Mouse (Mus musculus) intestine, postnatal 0 days (tissue): ENCODE results near the gene Tgfb1. TPM values are rescaled to one million over a fixed set of nuclear protein-coding genes. Genes with fewer than 3 reads are reported as not detected.
"Not testable (repeated sequence)": the region's sequence is repeated elsewhere in the genome, so short reads cannot be mapped to it uniquely, and the experiment has no call there.

Source experiments
- ATAC-seq: fragments of 200-750 bp; cut with Nextera tagmentation; 2 replicates; pipeline ENCODE4 v1.8.0; 2017; ENCODE audit warnings: mild to moderate bottlenecking, moderate TSS enrichment, moderate library complexity
- H3K27ac ChIP-seq: fragments of 300-500 bp; sonication (generic); 2 replicates; pipeline ENCODE4 v1.5.1; 2014; ENCODE audit warnings: mild to moderate bottlenecking, low read depth, low read length, moderate library complexity
- H3K27me3 ChIP-seq: fragments of 300-500 bp; sonication (generic); replicated peaks from 2 replicates; pipeline ENCODE4 v1.6.1; 2014; ENCODE audit warnings: low read length, mixed read lengths; ENCODE audit not compliant: control insufficient read depth, insufficient read depth
- H3K36me3 ChIP-seq: fragments of 300-500 bp; sonication (generic); 2 replicates; pipeline ENCODE4 v1.6.1; 2014; ENCODE audit warnings: mild to moderate bottlenecking, moderate library complexity; ENCODE audit not compliant: control insufficient read depth, insufficient read depth
- H3K4me1 ChIP-seq: fragments of 300-500 bp; sonication (generic); replicated peaks from 2 replicates; pipeline ENCODE4 v1.6.1; 2014; ENCODE audit warnings: antibody characterized with exemption, low read length, mixed read lengths; ENCODE audit not compliant: control insufficient read depth, insufficient read depth
- H3K4me2 ChIP-seq: fragments of 300-500 bp; sonication (generic); replicated peaks from 2 replicates; pipeline ENCODE4 v1.6.1; 2014; ENCODE audit warnings: low read depth, mild to moderate bottlenecking, moderate library complexity
- H3K4me3 ChIP-seq: fragments of 300-500 bp; sonication (generic); 2 replicates; pipeline ENCODE4 v1.5.1; 2014; ENCODE audit warnings: low read depth, low read length
- H3K9ac ChIP-seq: fragments of 300-500 bp; sonication (generic); 2 replicates; pipeline ENCODE4 v1.6.1; 2014; ENCODE audit warnings: mild to moderate bottlenecking, low read depth, low read length
- H3K9me3 ChIP-seq: fragments of 300-500 bp; sonication (generic); 2 replicates; pipeline ENCODE4 v1.6.1; 2016; ENCODE audit warnings: mixed run types; ENCODE audit not compliant: control insufficient read depth
- CTCF ChIP-seq: sonication (generic); IDR thresholded peaks from 2 replicates; pipeline ENCODE4 v1.5.1; 2016; ENCODE audit warnings: low read depth, mild to moderate bottlenecking, control low read depth, antibody characterized with exemption, moderate library complexity
- WGBS: fragments of 180-500 bp; shearing (Covaris S2); extraction: QIAGEN DNeasy Blood & Tissue Kit; methylation state at CpG from one replicate; pipeline ENCODE4 v1.1.7; 2014; 5-methylcytosine and 5-hydroxymethylcytosine counted together
- polyA plus RNA-seq: library from polyadenylated mRNA; unstranded; fragments of >200 nt; fragmentation: Nextera tagmentation; extraction: Ambion mirVana; gene quantifications from 2 replicates; pipeline ENCODE4 v1.2.1, GENCODE M21; 2015

Gene Tgfb1
- polyA plus RNA-seq, 1 experiment from 2014 or later: 1.7 TPM

DNA sequence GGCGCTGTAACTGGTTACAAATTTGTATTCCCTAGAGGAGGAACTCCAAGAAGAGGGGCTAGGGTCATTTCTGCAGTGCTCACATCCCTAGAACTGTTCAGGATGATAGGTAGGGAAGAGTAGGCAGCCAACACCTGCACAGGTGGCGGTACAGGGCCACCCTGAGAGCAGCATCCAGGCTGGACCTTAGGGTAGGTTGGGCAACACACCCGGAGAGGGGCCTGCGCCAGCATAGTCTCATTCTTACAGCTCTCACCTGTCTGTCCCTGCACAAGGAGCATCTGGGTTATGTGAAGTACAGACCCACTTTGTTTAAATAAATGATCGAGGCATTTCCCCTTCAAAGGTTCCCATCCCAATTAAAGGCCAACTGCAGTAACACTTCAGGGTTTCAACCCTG, 34.0 kb downstream of the Tgfb1 start:
- Histone ChIP-seq H3K27me3 (no peaks in the 10 kb centered on the region), H3K9ac (no peak overlapping the region), H3K27ac (no peak overlapping the region), H3K4me3 (no peak overlapping the region), H3K9me3 (no peaks in the 10 kb centered on the region), H3K4me2 (no peak overlapping the region), H3K36me3 (peaks cover 56% of the 10 kb centered on the region), H3K4me1 (no peaks in the 10 kb centered on the region; the same call in 1 of the 2 replicates)
- WGBS: 88% methylated on average over 5 of the region's 5 CpGs
- ATAC-seq: no peak
- TF ChIP-seq CTCF: no peak

DNA sequence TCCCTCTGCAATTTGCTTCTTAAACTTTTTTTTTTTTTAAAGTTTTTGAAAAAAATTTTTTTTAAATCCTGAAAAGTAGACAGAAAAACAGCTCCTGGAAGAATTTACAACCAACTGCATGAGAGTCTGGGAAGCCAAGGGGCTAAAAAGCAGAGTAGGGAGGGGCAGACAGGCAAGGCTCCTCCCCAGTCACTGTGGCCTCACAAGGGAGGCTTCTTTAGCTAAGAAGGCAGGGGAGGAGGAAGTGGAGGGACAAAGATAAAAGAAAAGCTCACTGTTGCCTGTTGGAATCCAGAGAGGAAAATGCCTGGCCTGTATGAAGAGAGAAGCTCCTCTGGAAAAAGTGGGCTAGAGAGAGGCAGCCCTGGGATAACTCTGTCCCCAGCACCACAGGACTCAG, 35.0 kb downstream of the Tgfb1 start:
- H3K4me2 ChIP-seq, H3K27me3 ChIP-seq, H3K4me3 ChIP-seq, H3K4me1 ChIP-seq, H3K27ac ChIP-seq, H3K9me3 ChIP-seq, H3K9ac ChIP-seq, ATAC-seq: not testable (repeated sequence)
- peaks cover 58% of the 10 kb centered on the region for H3K36me3 ChIP-seq

DNA sequence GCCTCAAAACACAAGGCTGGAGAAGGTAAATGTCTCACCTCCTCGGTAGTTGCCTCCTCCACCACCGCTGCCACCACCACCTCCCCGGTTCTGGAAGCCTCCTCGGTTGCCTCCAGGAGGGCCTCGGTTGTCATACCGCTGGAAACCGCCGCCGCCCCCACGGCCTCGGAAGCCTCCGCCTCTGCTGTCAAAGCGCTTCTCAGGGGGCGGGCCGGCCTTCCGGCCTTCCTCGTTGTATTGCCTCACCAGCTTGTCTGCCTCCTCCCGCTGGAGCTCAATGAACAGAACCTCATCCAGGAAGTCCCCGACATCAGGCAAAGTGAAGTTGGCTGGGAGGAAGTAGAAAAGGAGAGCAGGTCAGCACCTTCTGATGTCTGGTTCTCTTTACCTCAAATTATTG, 39.1 kb downstream of the Tgfb1 start:
- TF ChIP-seq CTCF: no peak
- 79% methylated on average over 19 of the region's 19 CpGs for WGBS
- ATAC-seq: no peak

DNA sequence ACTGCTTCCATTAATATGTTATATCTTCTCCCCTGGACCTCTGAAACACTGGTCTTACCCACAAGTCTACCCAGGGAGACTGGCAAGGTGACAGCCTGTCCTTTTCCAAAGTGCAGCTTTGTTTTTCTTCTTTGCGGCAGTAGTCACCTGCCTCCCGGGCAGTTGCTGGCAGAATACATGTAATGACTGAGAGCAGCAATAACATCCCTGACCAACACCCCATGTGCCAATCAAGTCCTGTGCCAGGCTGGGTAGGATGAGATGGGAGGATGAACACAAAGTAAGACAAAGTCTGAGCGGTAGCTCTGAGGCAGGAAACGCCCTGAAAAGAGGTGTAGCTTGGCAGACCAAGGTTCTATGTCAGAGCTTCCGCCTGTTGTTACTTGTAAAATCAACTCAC, 41.0 kb downstream of the Tgfb1 start:
- H3K27me3 ChIP-seq: no peaks in the 10 kb centered on the region
- H3K9me3 ChIP-seq: no peaks in the 10 kb centered on the region
- no peak overlapping the region for H3K9ac ChIP-seq
- TF ChIP-seq CTCF: no peak
- H3K4me2 ChIP-seq: no peak overlapping the region
- H3K36me3 ChIP-seq: peaks cover 92% of the 10 kb centered on the region
- no peaks in the 10 kb centered on the region for H3K4me1 ChIP-seq
- no peak for ATAC-seq
- no peak overlapping the region for H3K4me3 ChIP-seq
- WGBS: 86% methylated on average over 5 of the region's 5 CpGs
- H3K27ac ChIP-seq: no peak overlapping the region

More for the DNA sequence above, 39.1 kb downstream of the Tgfb1 start:
- no peaks in the 10 kb centered on the region for H3K9me3 ChIP-seq
- H3K4me2 ChIP-seq: no peak overlapping the region
- H3K27me3 ChIP-seq: no peaks in the 10 kb centered on the region
- no peak overlapping the region for H3K9ac ChIP-seq
- no peak overlapping the region for H3K4me3 ChIP-seq
- peaks cover 89% of the 10 kb centered on the region for H3K36me3 ChIP-seq
- H3K27ac ChIP-seq: peak overlapping the region; percentile 21; the same call in 1 of the 2 replicates
- no peaks in the 10 kb centered on the region for H3K4me1 ChIP-seq

DNA sequence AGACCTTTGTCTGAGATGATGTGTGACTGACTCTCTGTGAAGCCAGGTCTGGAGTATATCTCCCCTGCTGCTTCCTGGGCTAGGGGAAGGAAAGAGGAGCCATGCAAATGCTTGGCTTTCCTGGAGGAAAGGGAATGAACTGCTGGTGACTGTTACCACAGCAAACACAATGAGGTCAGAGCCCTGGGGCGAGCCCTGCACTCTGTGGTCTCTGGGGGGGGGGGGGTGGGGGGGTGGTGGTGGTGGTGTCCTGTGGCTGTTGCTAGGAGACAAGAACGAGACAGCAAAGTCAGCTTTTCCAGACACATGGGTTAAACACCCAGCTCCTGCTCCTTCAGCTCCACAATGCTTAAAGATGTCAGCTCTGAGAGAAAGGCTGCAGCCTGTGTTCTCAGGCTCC, 42.6 kb downstream of the Tgfb1 start:
- Histone ChIP-seq H3K9me3 (no peaks in the 10 kb centered on the region), H3K4me1 (no peaks in the 10 kb centered on the region), H3K27me3 (no peaks in the 10 kb centered on the region), H3K36me3 (peaks cover 97% of the 10 kb centered on the region), H3K4me3 (no peak overlapping the region), H3K9ac (no peak overlapping the region), H3K4me2 (no peak overlapping the region), H3K27ac (no peak overlapping the region)
- WGBS: 60% methylated on average over 2 of the region's 2 CpGs
- ATAC-seq: no peak
- no peak for TF ChIP-seq CTCF

DNA sequence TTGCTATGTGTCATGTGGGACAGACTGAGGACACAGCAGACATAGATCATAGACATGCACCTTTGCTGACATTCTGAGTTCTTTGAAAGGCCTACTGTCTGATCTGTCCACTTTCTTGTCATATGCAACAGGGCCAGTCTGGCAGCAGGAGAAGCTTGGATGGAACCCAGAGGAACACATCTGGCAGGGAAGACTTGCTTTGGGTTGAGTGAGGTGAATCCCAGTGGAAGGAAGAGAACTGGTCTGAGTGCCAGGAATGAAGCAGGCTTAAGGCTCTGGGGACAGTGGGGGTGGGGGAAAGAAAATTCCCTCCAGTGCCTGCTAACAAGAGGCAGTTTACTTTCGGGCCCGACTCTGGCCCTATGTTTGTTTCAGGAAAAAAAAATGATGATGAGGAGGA, 43.1 kb downstream of the Tgfb1 start:
- WGBS: 81% methylated on average over 2 of the region's 2 CpGs
- no peak for TF ChIP-seq CTCF
- no peak overlapping the region for H3K4me3 ChIP-seq
- H3K9ac ChIP-seq: no peak overlapping the region
- no peak for ATAC-seq
- peaks cover 97% of the 10 kb centered on the region for H3K36me3 ChIP-seq
- H3K27ac ChIP-seq: no peak overlapping the region
- no peaks in the 10 kb centered on the region for H3K27me3 ChIP-seq
- no peak overlapping the region for H3K4me2 ChIP-seq
- H3K4me1 ChIP-seq: no peaks in the 10 kb centered on the region
- no peaks in the 10 kb centered on the region for H3K9me3 ChIP-seq
